20 mouse cellular contexts compared by ENCODE assay signal in the genomic region with DNA sequence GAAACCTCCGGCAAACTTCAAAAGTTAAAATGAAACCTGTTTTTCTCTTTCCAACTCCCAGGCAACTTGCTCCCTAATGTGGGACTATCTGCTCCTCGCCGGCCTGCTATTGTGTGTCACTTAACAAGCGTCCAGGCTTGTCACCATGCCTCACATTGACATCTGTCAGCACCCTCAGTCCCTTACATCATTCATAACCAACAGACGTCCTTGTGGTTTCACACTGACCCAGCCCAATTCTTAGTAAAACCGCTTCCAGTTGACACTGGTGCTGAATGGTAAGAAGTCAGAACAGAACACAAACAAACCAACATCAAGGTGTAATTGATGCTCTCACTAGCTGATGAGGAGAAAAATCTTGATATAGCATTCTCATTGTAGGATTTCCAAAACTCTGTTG.
DNase-seq lines count a peak whose midpoint lies in the region; ATAC-seq and TF ChIP-seq lines count a peak whose summit lies in the region.
"Had no signal": no experiment of that assay in that cellular context is flagged by ENCODE, and none has a peak within 500 bp of the region (broad histone marks: within the 10 kb centered on the region; RNA-seq: fewer than 3 reads in every experiment).

No protein-coding gene starts in this region.

- TF ChIP-seq POLR2A in spleen, adult 2 months (IDR thresholded peaks at IDR 0.05; ENCODE audit: low read depth, low read length) = no peak

- peak overlapping the region; percentile 31; the same call in 1 of the 2 replicates for H3K27ac ChIP-seq in gastrocnemius, adult 2 months
- H3K27ac ChIP-seq in spleen, adult 2 months (ENCODE audit: insufficient read depth, low read length) = no peak overlapping the region
- H3K27ac ChIP-seq: embryonic facial prominence, embryonic 13.5 days; forebrain, embryonic 10.5 days; hindbrain, embryonic 10.5 days; limb, embryonic 13.5 days had no signal

- H3K4me3 ChIP-seq in gastrocnemius, adult 2 months = no peak overlapping the region
- H3K4me3 ChIP-seq in spleen, adult 2 months (ENCODE audit: extremely low read depth, insufficient read depth, insufficient read length) = no peak overlapping the region
- H3K4me3 ChIP-seq: embryonic facial prominence, embryonic 13.5 days; forebrain, embryonic 10.5 days; hindbrain, embryonic 10.5 days; limb, embryonic 13.5 days had no signal

- H3K27me3 ChIP-seq in spleen, adult 2 months (ENCODE audit: control insufficient read depth, insufficient read depth, low read length) = no peaks in the 10 kb centered on the region
- H3K27me3 ChIP-seq: embryonic facial prominence, embryonic 13.5 days; limb, embryonic 13.5 days had no signal

- H3K4me1 ChIP-seq in spleen, adult 2 months (ENCODE audit: control insufficient read depth, insufficient read depth, insufficient read length) = peaks cover 19% of the 10 kb centered on the region
- H3K4me1 ChIP-seq: embryonic facial prominence, embryonic 13.5 days had no signal

- WGBS in spleen, adult 2 months = 23% methylated on average over 6 of the region's 6 CpGs

- peak; percentile 91 for ATAC-seq in inflammation-experienced regulatory T-cells, adult 6 months
- ATAC-seq: intestine, embryonic 16.5 days; midbrain, embryonic 16.5 days had no signal

- intact Hi-C loops in gastrocnemius, adult 2 months (cut with DNase I) = no loop called here

- no peaks in the 10 kb centered on the region for H3K36me3 ChIP-seq in spleen, adult 2 months (ENCODE audit: control insufficient read depth, insufficient read depth, low read length)
- H3K36me3 ChIP-seq: embryonic facial prominence, embryonic 13.5 days; forebrain, embryonic 10.5 days; G1E; hindbrain, embryonic 10.5 days; limb, embryonic 13.5 days had no signal

- no peak for TF ChIP-seq CTCF in gastrocnemius, adult 2 months (IDR thresholded peaks at IDR 0.05)
- TF ChIP-seq CTCF in spleen, adult 2 months (IDR thresholded peaks at IDR 0.05; ENCODE audit: extremely low read depth, insufficient read depth, insufficient read length, insufficient replicate concordance) = no peak

- DNase-seq in gastrocnemius, adult 2 months = no peak
- no peak for DNase-seq in gastrocnemius, postnatal 25 days
- DNase-seq in spleen, adult 2 months (ENCODE audit: low read depth in 1 of 2, low spot score in 2 of 2) = peak; percentile 12 to 76
- DNase-seq in spleen, postnatal 4 days (ENCODE audit: low spot score in 2 of 2) = no peak
- peak; percentile 87 to 96 for DNase-seq in natural killer cell, adult 2 months (ENCODE audit: low spot score in 2 of 2)
- no peak for DNase-seq in layer of hippocampus, postnatal 25 days (ENCODE audit: extremely low spot score in 1 of 2, low spot score in 1 of 2)
- no peak for DNase-seq in frontal cortex, postnatal 10 days (ENCODE audit: low spot score in 2 of 2)
- DNase-seq: adrenal gland, postnatal 25 days; cerebellum, postnatal 36 days; kidney, postnatal 10 days; lung, embryonic 14.5 days; right cerebral cortex, postnatal 14 days had no signal

Comparison
In these comparisons a context has a peak if more than half of its experiments do, and no peak if none do; other contexts are left out.
1. DNase-seq: peak in spleen, adult 2 months (2 of 2) and natural killer cell, adult 2 months (2 of 2); none in gastrocnemius, adult 2 months (single experiment), gastrocnemius, postnatal 25 days (single experiment), spleen, postnatal 4 days (0 of 2), layer of hippocampus, postnatal 25 days (0 of 2) and frontal cortex, postnatal 10 days (0 of 2).